Mouse (Mus musculus) WW6 (cell line): ENCODE measurements around the gene Tns1.

Experiments used
- DNase-seq: peaks from one replicate; pipeline ENCODE4 v3.0.0-alpha.2; 2013; ENCODE audit warnings: low read depth, low spot score

Gene Tns1

DNA sequence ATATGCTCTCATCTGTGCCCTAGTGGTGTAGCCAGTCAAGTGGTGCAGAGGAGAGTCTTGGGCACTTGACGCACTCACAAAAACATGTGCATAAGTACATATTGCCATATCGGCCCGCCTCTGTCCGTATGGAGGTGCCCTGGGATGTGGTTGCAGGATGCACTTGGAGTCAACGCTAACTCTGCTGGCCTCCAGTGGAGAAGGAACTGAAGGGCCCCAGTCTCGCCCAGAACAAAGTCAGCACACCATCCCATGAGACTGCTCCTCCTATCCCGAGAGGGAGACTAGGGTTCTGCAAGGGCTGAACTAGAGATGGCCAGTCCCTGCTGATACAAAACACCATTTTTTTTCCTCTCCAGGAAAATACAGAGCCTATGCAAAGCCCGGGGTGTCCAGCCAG, 1.0 kb downstream of the Tns1 start:
- DNase-seq = no peak

DNA sequence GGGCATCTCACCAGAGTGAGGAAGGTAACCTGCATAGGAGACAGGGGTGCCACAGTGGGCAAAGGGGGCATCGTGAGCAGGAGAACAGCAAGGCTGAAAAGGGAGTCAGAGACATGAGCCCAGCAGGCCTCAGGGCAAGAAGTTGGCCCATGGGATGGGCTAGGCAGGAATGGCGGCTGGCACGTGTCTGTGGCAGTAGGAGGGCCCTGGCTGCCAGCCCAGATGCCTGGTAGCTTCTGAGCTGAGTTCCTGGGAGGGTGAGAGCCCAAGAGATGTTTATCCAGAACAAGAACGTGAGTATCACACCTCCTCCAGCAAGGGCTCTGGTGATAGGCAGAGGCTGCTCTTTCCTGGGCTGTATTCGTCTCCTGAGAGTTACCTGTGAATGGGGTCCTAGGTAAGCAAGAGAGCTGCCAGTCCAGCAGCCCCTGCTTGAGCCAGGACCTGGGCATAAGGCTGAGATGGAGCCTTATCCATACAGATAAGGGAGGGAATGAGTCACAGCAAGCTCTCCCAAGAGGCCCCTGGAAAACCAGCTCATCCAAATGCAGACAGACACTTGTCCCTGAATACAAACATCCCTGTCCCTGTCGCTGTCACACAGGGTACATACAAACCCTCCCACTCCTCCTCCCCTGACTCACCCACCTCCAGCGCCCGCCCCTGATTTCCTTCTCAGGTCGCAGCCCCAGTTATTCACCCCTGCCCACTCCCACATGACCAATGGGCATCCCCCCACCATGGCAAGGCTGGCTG, 2.2 kb downstream of the Tns1 start:
- DNase-seq = no peak

DNA sequence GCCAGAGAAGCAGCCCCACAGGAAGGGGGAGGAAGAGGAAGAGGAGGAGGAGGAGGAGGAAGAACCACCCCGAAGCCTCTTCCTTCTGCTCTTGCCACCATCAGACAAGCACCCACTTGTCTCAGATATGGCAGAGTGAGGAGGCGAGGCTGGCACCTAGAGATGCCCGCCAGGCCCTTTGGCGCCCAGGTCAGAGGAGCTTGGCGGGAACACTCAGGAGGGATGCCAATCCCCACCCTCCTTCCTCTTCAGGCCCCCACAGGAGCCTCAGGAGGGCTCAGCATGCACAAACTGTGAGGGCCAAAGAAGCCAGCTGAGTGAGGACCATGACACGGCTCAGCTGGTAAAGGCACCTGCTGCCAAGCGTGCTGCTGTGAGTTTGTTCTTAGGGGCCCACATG, 3.1 kb downstream of the Tns1 start:
- no peak for DNase-seq

DNA sequence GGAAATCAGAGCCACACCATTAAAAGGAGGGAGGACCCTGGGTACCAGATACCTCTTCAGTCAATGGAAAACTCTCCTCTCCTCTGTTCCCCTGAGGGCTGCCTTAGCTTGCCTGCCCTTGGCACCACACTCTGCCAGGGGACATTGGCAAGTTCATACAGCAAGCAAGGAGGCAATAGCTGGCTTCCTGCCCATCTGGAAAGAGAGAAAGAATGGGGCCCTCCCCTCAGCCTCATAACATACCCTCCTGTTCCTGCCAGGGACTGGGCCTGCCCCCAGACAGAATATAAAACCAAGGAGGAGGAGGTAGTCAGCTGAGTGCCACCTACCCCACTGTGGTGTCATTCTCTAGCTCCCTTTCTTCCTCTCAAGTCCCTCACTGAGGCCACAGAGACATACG, 5.1 kb downstream of the Tns1 start:
- no peak for DNase-seq

GRCm38 (mm10) chr1:74117876-74118275, 6.4 kb downstream of the Tns1 start:
- DNase-seq = no peak

DNA sequence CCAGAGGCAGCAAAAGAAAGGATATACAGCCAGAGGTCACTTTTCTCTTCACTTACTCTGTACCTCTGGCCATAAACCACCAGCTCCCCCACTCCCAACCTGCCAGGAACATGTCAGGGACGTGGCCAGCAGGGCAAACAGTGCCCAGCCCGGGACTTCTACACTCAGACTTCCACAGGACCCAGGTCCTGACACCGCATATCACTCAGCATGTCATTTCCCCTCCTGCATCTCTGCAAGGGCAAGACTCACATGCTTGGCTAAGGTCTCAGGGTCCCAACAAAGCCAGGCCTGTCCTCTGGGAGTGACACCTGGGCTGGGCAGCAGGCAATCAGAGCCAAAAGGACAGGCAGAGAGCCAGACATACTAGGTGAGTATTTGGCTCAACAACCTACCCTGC, 11.2 kb downstream of the Tns1 start:
- no peak for DNase-seq

- DNase-seq = no peak
These were observed 12.6 kb downstream of the Tns1 start for GRCm38 (mm10) chr1:74111696-74112030.

- peak; percentile 74 for DNase-seq
These were observed 13.1 kb downstream of the Tns1 start for GRCm38 (mm10) chr1:74110932-74111695.

DNA sequence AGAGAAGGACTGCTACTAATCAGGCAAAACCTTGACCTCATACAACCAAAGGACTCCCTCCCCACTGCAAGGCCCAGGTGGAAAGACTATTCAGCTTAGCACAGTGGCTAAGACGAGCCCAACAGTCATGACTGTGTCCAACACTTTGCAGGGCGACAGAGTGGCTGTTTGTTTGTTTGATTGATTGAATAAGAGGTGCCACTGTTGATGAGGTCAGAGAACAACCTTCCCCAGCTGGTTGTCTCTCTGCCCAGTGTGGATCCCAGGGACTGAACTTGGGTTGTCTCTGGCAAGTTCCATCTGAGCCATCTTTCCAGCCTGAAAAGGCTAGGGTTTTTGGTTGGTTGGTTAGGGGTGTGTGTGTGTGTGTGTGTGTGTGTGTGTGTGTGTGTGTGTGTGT, 14.6 kb downstream of the Tns1 start:
- no peak for DNase-seq

- DNase-seq = no peak
These were observed 16.2 kb downstream of the Tns1 start for GRCm38 (mm10) chr1:74107931-74108618.

- DNase-seq = no peak
These were observed 18.0 kb downstream of the Tns1 start for GRCm38 (mm10) chr1:74106214-74106613.

GRCm38 (mm10) chr1:74105660-74106059, 18.6 kb downstream of the Tns1 start:
- DNase-seq = no peak

- no peak for DNase-seq
These were observed 20.4 kb downstream of the Tns1 start for GRCm38 (mm10) chr1:74103654-74104353.

GRCm38 (mm10) chr1:74099001-74099435, 25.2 kb downstream of the Tns1 start:
- DNase-seq = no peak

GRCm38 (mm10) chr1:74098004-74099000, 25.9 kb downstream of the Tns1 start:
- DNase-seq = no peak

DNA sequence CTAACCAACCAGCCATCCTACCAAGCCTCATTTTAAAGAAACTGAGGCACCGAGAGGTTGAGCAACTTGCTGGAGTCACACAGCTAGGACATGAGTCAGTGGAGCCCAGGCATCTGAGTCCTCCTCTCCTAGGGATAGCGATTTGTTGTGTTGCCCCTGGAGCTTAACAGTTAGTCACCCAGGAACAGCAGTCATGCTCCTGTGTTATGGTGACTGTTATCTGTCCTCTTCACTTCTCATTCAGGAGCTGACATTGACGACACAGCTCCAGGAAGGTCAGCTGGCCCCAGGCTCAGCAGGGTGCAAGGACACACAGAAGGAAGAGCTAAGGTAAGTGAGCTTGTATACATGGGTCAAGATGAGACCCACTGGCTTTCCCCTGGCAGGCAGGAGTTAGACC, 28.5 kb downstream of the Tns1 start:
- DNase-seq = no peak

GRCm38 (mm10) chr1:74095296-74095695, 29.0 kb downstream of the Tns1 start:
- DNase-seq = no peak

- no peak for DNase-seq
These were observed 29.6 kb downstream of the Tns1 start for GRCm38 (mm10) chr1:74094497-74095270.

DNA sequence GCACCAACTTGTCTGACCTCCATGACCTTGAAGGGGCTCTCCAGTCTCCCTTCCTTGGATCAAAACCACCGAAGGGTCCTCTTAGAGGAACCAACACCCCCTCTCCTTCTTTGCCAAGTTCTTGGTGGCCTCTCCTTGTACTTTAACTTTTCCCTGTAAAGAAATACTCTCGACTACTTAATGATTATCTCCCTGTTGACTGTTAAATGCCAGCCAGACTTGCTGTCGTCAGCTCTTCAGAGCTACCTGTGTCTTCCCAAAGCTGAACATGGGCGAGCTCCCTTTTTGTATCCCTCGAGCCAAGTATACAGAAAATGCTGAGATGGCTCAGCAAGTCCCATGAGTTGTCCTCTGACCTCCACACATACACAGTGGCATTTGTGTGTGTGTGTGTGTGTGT, 30.8 kb downstream of the Tns1 start:
- DNase-seq = no peak

DNA sequence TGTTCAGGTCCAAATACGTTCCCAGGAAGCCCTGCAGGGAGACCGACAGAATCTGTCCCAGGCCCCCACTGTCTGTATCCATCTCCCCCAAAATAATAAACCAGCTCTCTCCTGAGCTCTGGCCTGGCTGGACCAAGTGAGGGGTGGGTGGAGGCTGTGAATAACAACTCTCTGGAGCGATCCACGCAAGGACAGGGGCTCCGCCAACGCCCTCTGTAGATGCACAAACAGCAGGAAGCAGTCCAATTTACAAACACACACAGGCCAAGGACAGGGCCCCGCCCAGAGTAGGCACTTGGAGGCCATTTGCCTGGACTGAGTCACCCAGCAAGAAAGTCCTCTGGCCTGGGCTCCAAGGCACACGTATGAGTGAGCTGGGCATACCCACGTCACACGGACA, 32.0 kb downstream of the Tns1 start:
- no peak for DNase-seq
